Mouse (Mus musculus): ENCODE results near the gene Spindoc. TPM values are rescaled to one million over a fixed set of nuclear protein-coding genes. Genes with fewer than 3 reads are reported as not detected.
A peak's percentile ranks its signal among the peaks of the same experiment; 100 is the strongest.
"Not testable (repeated sequence)": the region's sequence is repeated elsewhere in the genome, so short reads cannot be mapped to it uniquely, and the experiment has no call there.

The Spindoc gene
- polyA plus RNA-seq, 1 experiment = 19.0 TPM

DNA sequence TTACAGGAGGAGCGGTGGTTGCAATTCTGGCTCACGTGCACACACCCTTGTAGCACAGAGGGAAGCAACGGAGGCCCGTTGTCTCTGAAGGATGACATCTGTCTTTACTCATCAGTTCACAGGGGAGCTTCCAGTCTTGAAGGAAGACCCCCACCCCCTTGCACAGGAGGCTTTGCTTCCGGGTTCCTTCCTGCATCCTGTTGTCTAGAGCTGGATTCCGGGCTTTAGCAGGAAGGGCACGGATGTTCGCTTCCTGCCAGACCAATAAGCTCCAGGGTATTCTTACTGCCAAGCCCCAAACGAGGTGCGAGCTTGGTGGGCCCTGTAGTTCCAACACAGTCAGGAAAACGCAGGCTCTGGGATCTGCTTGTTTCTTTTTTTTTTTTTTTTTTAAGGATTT lies 17.8 kb upstream of the Spindoc start:
- TF ChIP-seq CTCF (IDR thresholded peaks at IDR 0.05; ENCODE audit: low read depth, low read length) (no peak), POLR2A (IDR thresholded peaks at IDR 0.05; ENCODE audit: borderline replicate concordance, low read depth, low read length) (no peak)
- H3K4me3 ChIP-seq (ENCODE audit: insufficient read depth, low read length) = no peak overlapping the region
- H3K4me1 ChIP-seq (ENCODE audit: control insufficient read depth, insufficient read depth, low read length) = no peaks in the 10 kb centered on the region
- H3K27ac ChIP-seq (ENCODE audit: insufficient read depth, low read depth, low read length) = no peak overlapping the region

DNA sequence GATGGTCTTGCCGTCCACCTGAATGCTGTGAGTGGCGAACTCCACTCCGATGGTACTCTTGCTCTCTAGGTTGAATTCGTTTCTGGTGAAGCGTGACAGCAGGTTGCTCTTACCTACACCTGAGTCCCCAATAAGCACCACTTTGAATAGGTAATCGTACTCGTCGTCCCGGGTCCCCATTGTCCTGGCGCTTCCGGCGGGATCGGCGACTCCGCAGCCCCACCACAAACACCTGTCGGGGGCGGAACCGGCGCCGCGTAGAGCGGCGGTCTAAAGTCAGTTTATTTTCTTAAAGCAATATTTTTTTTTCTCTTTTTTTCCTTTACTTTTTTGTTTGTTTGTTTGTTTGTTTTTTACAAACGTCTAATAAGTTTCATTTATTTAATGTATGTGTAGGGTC lies 16.1 kb upstream of the Spindoc start:
- H3K4me3 ChIP-seq (ENCODE audit: insufficient read depth, low read length); H3K4me1 ChIP-seq (ENCODE audit: control insufficient read depth, insufficient read depth, low read length); H3K27ac ChIP-seq (ENCODE audit: insufficient read depth, low read depth, low read length): not testable (repeated sequence)

DNA sequence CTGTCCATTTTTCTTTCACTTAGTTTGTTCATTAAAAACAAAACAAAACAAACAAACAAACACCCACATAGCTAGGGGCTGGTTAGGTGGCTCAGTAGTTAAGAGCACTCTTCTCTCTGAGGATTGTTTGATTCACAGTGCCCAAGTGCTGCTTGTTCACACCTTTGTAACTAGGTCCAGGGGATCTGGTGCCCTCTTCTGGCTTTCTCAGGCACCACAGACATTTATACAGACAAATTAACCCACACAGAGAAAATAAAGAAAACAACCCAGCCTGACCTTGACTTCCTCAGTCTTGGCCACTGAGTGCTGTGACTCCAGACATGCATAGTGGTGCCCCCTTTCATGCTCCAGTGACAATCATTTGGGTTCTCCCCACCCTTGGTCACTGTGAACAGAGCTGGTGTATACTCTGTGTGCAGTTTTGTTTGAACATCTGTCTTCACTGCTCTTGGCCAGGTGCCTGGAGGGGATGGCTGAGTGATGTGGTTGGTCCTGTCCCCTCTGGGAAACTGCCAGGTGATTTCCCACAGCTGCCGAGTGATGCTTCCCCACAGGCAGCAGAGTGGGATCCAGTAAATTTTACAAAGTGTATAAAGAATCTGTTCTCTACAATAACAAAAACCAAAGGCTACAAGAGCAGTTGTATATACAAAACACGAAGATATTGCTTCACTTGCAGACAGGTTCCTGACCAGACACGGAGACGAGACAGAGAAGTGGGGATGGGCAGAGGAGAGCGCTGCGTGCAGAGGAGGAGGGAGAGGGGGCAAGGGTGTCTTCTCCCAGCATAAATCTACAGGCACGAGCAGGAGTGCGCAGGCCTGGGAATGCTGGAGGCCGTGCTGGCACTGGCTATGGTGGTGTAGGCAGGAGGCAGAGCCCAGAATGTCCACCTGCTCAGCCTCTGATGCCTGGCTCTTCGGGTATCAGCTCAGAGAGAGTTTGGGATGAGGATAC lies 14.4 kb upstream of the Spindoc start:
- H3K4me3 ChIP-seq (ENCODE audit: insufficient read depth, low read length); H3K4me1 ChIP-seq (ENCODE audit: control insufficient read depth, insufficient read depth, low read length); H3K27ac ChIP-seq (ENCODE audit: insufficient read depth, low read depth, low read length): not testable (repeated sequence)

DNA sequence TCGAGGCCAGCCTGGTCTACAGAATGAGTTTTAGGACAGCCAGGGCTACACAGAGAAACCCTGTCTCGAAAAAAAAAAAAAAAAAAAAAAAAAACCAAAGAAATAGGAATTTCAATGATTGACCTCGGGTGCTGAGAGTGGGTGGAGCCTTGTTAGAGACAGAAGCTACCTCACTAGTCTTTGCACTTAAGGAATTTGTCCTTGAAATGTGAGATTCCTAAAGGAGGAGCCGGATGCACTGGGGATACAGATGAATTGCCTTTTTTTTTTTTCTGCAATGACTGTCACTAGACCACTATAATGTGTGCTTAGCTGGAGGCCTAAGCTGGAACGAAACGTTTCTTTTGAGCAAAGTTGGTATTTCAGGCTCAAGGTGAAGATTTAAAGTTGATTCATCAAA lies 5.7 kb upstream of the Spindoc start:
- Histone ChIP-seq H3K4me3 (ENCODE audit: insufficient read depth, low read length) (no peak overlapping the region), H3K27ac (ENCODE audit: insufficient read depth, low read depth, low read length) (no peak overlapping the region), H3K4me1 (ENCODE audit: control insufficient read depth, insufficient read depth, low read length) (peaks cover 8% of the 10 kb centered on the region)
- TF ChIP-seq CTCF (IDR thresholded peaks at IDR 0.05; ENCODE audit: low read depth, low read length) = no peak
- TF ChIP-seq POLR2A (IDR thresholded peaks at IDR 0.05; ENCODE audit: borderline replicate concordance, low read depth, low read length) = no peak

DNA sequence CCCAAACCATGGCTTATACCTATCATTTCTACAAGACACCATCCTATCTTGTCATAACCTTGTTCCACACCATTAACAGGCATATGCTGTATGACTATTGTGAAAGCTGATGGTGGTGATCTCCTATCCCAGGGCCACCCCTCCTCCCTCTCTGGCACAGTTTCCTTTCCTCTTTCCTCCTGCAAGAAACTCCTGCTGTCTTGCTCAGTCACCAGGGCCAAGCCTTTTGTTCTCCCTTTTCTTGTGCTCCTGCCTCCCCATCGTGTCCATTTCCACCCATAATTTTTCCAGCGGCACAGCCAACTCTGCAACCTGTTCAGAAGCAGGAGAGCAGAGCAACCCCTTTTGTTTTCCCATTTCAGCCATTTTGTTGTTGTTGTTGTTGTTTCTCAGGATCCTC lies 3.2 kb upstream of the Spindoc start:
- Histone ChIP-seq H3K4me1 (ENCODE audit: control insufficient read depth, insufficient read depth, low read length) (peaks cover 13% of the 10 kb centered on the region), H3K27ac (ENCODE audit: insufficient read depth, low read depth, low read length) (no peak overlapping the region), H3K4me3 (ENCODE audit: insufficient read depth, low read length) (no peak overlapping the region)
- TF ChIP-seq CTCF (IDR thresholded peaks at IDR 0.05; ENCODE audit: low read depth, low read length) (no peak), POLR2A (IDR thresholded peaks at IDR 0.05; ENCODE audit: borderline replicate concordance, low read depth, low read length) (no peak)

DNA sequence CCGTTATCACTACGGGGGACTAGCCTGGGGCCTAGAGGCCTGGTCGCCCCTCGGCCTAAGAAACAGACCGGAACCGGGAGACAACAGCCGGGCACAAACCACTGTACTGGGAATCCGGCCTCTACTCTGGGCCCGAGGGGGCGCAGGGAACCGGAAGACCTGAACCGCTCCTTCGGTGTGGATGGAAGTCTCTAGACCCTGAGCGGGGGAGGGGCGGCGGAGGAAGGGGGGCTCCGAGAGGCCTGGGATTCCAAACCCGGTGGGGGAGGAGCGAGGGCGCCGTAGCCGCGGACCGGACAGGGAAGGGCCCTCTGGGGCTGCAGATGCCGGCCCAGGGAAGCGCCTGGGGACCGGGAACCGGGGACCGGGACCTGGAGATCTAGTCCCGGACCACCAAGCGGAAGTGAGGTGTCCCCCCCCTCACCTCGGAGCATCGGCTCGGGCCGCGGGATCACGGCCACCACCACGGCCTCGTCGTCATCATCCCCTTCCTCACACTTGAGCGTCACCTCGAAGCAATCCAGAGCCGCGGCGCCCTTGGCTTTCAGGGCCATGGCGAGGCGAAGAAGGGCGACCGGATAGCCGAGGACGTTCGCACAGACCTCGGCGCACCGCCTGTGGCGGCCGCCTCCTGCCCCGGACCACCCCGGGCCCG lies 419 bp downstream of the Spindoc start:
- no peak overlapping the region for H3K27ac ChIP-seq (ENCODE audit: insufficient read depth, low read depth, low read length)

DNA sequence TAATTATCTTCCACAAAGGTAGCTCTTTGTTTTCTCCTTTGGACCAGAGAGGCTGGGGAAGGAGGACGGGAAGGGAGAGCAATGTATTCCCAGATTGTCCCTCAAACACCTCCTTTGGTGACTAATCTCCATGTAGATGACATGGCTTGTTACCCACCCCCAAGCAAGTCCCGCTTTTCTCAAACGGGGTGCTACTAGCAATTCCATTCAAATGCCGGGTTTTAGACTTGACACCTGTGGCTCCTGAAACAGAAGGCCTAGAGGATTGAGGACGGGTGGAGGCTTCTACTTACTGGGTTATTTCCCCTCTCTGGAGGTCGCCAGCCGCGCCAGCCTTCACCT lies 917 bp downstream of the Spindoc start:
- Histone ChIP-seq H3K4me3 (ENCODE audit: insufficient read depth, low read length) (peak overlapping the region; percentile 68), H3K27ac (ENCODE audit: insufficient read depth, low read depth, low read length) (no peak overlapping the region), H3K4me1 (ENCODE audit: control insufficient read depth, insufficient read depth, low read length) (peaks cover 16% of the 10 kb centered on the region)
- no peak for TF ChIP-seq CTCF (IDR thresholded peaks at IDR 0.05; ENCODE audit: low read depth, low read length)
- TF ChIP-seq POLR2A (IDR thresholded peaks at IDR 0.05; ENCODE audit: borderline replicate concordance, low read depth, low read length) = no peak

More for the DNA sequence above, 419 bp downstream of the Spindoc start:
- Histone ChIP-seq H3K4me1 (ENCODE audit: control insufficient read depth, insufficient read depth, low read length) (peaks cover 16% of the 10 kb centered on the region), H3K4me3 (ENCODE audit: insufficient read depth, low read length) (peak overlapping the region; percentile 68)
- TF ChIP-seq POLR2A (IDR thresholded peaks at IDR 0.05; ENCODE audit: borderline replicate concordance, low read depth, low read length) (no peak), CTCF (IDR thresholded peaks at IDR 0.05; ENCODE audit: low read depth, low read length) (no peak)

DNA sequence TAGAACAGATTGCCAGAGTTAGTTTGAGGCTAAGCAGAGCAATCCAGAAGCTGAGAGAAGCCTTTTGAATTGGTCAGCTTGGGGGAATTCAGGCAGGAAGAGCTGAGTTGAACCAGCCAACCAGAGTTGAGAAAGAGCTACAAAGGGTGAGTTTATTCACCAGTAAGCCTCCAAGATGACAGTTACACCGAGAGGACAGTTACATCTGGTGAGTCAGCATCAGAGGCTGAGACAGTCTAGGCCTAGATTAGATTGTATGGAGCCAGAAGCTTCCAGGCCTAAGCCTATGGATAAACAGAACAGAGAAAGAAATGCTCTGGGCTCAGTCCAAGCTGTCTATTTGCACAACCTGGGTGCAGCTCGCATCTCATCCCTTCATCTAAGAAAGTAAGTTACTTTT lies 5.2 kb downstream of the Spindoc start:
- TF ChIP-seq POLR2A (IDR thresholded peaks at IDR 0.05; ENCODE audit: borderline replicate concordance, low read depth, low read length) (no peak), CTCF (IDR thresholded peaks at IDR 0.05; ENCODE audit: low read depth, low read length) (no peak)
- Histone ChIP-seq H3K4me1 (ENCODE audit: control insufficient read depth, insufficient read depth, low read length) (peaks cover 6% of the 10 kb centered on the region), H3K4me3 (ENCODE audit: insufficient read depth, low read length) (no peak overlapping the region), H3K27ac (ENCODE audit: insufficient read depth, low read depth, low read length) (no peak overlapping the region)

DNA sequence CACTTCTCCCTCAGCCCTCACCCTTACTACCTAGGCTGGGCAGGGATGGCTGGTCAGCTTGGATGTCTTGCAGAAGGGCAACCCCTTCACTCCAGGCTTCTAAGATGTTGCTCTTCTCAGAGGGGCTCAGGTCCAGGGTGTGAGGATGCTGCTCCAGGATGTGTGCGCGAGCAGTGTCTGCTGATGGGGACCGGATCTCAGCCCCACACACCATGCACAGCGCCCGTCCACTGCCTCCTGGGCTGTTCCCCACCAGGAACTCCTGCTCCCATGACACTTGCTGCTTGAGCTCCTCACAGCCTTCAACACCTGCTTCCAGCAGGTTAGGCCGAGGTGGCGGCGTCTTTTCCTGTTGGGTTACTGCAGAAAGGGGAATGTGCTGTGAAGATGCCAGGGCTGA lies 8.3 kb downstream of the Spindoc start:
- Histone ChIP-seq H3K4me1 (ENCODE audit: control insufficient read depth, insufficient read depth, low read length) (peaks cover 1% of the 10 kb centered on the region), H3K27ac (ENCODE audit: insufficient read depth, low read depth, low read length) (no peak overlapping the region), H3K4me3 (ENCODE audit: insufficient read depth, low read length) (no peak overlapping the region)
- TF ChIP-seq CTCF (IDR thresholded peaks at IDR 0.05; ENCODE audit: low read depth, low read length) (no peak), POLR2A (IDR thresholded peaks at IDR 0.05; ENCODE audit: borderline replicate concordance, low read depth, low read length) (no peak)

DNA sequence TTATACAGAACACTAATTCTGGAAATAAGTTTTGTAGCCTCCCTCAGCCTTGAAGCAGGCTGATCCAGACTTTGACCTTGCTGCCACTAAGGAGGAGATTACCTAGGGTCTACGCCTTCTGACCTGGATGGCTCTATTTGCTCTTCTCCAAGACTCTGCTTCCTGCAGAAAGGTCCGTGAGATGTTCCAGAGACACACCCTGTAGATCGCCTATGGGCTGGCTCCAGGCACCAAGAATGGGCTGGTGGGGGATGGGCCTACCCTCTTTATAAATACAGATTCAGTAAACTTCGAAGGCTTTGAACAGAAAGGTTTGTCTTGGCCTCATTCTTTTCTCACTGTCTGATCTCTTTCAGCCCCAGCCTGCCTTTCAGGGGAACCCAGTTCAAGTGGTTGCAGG lies 13.3 kb downstream of the Spindoc start:
- H3K4me1 ChIP-seq (ENCODE audit: control insufficient read depth, insufficient read depth, low read length); H3K27ac ChIP-seq (ENCODE audit: insufficient read depth, low read depth, low read length); H3K4me3 ChIP-seq (ENCODE audit: insufficient read depth, low read length): not testable (repeated sequence)
